Mouse (Mus musculus): ENCODE measurements around the gene Taar1. TPM values are rescaled to one million over a fixed set of nuclear protein-coding genes. Genes with fewer than 3 reads are reported as not detected.

The Taar1 gene
- not detected in 2 replicates for polyA plus RNA-seq (2012; rRNA removed)

GRCm38 (mm10) chr10:23920056-23920455, at the start of gene Taar1:
Gene Taar1, plus strand, starts transcription at chr10:23920356.

GRCm38 (mm10) chr10:23894601-23895349, 25.4 kb upstream of the Taar1 start, which contains the start of gene Vnn1:
Gene Vnn1, plus strand, starts transcription at chr10:23894688.

GRCm38 (mm10) chr10:23938312-23938711, 18.2 kb downstream of the Taar1 start, which contains the start of gene Taar2:
Gene Taar2, plus strand, starts transcription at chr10:23938572.

GRCm38 (mm10) chr10:23949508-23950005, 29.4 kb downstream of the Taar1 start, which contains the start of gene Taar3:
Gene Taar3, plus strand, starts transcription at chr10:23949558.

GRCm38 (mm10) chr10:23960444-23960915, 40.3 kb downstream of the Taar1 start, which contains the start of gene Taar4:
Gene Taar4, plus strand, starts transcription at chr10:23960494.

GRCm38 (mm10) chr10:23970656-23971165, 50.6 kb downstream of the Taar1 start, which contains the start of gene Taar5:
Gene Taar5, plus strand, starts transcription at chr10:23970706.

Other genes with a start within 250 kb of the Taar1 start
- gene Rps12, start 133.1 kb upstream of the Taar1 start, polyA plus RNA-seq (2012; rRNA removed), result 2,181 and 2,376 TPM in 2 replicates
- gene Slc18b1, start 123.4 kb upstream of the Taar1 start, polyA plus RNA-seq (2012; rRNA removed), result 9.4 and 15.9 TPM in 2 replicates
- gene Vnn3, start 68.9 kb upstream of the Taar1 start, polyA plus RNA-seq (2012; rRNA removed), result 0.96 and 1.1 TPM in 2 replicates
- 13.5 and 22.5 TPM in 2 replicates for gene Vnn1, start 25.7 kb upstream of the Taar1 start, polyA plus RNA-seq (2012; rRNA removed)
- gene Taar2, start 18.2 kb downstream of the Taar1 start, polyA plus RNA-seq (2012; rRNA removed), result not detected in 2 replicates
- gene Taar3, start 29.2 kb downstream of the Taar1 start, polyA plus RNA-seq (2012; rRNA removed), result not detected in 2 replicates
- gene Taar4, start 40.1 kb downstream of the Taar1 start, polyA plus RNA-seq (2012; rRNA removed), result not detected in 2 replicates
- not detected in 2 replicates for gene Taar5, start 50.4 kb downstream of the Taar1 start, polyA plus RNA-seq (2012; rRNA removed)
- not detected in 2 replicates for gene Taar6, start 65.3 kb downstream of the Taar1 start, polyA plus RNA-seq (2012; rRNA removed)
- not detected in 2 replicates for gene Taar7a, start 73.1 kb downstream of the Taar1 start, polyA plus RNA-seq (2012; rRNA removed)
- not detected in 2 replicates for gene Taar7b, start 79.6 kb downstream of the Taar1 start, polyA plus RNA-seq (2012; rRNA removed)
- not detected in 2 replicates for gene Taar7d, start 106.9 kb downstream of the Taar1 start, polyA plus RNA-seq (2012; rRNA removed)
- not detected in 2 replicates for gene Taar7e, start 117.3 kb downstream of the Taar1 start, polyA plus RNA-seq (2012; rRNA removed)
- not detected in 2 replicates for gene Taar7f, start 129.2 kb downstream of the Taar1 start, polyA plus RNA-seq (2012; rRNA removed)
- not detected in 2 replicates for gene Taar8a, start 156.1 kb downstream of the Taar1 start, polyA plus RNA-seq (2012; rRNA removed)
- not detected in 2 replicates for gene Taar8b, start 171.9 kb downstream of the Taar1 start, polyA plus RNA-seq (2012; rRNA removed)
- gene Taar8c, start 181.6 kb downstream of the Taar1 start, polyA plus RNA-seq (2012; rRNA removed), result not detected in 2 replicates
- not detected in 2 replicates for gene Taar9, start 189.2 kb downstream of the Taar1 start, polyA plus RNA-seq (2012; rRNA removed)
- gene Stx7, start 228.9 kb downstream of the Taar1 start, polyA plus RNA-seq (2012; rRNA removed), result 38.4 and 56.5 TPM in 2 replicates